Comparison of ENCODE assay signal across 8 mouse cellular contexts in genomic region chr2:92007933-92008622, GRCm38 (mm10). TPM values are rescaled to one million over a fixed set of nuclear protein-coding genes. Genes with fewer than 3 reads are reported as not detected.
DNase-seq lines count a peak whose midpoint lies in the region; ATAC-seq and TF ChIP-seq lines count a peak whose summit lies in the region.

No protein-coding gene starts in this region.

- DNase-seq in gastrocnemius, adult 8-10 months (ENCODE audit: low spot score in 2 of 2): peak; percentile 96 to 97
- DNase-seq in hindlimb bud, embryonic 11.5 days (ENCODE audit: extremely low spot score, low read depth, low spot score): peak; percentile 68
- peak; percentile 94 to 97 for DNase-seq in left cerebral cortex, adult 9 months (ENCODE audit: low spot score in 2 of 2)
- peak; percentile 95 for DNase-seq in right cerebral cortex, postnatal 14 days
- DNase-seq in urinary bladder, postnatal 36 days (ENCODE audit: low spot score in 2 of 2): peak; percentile 93 to 97

- TF ChIP-seq POLR2A in cortical plate, adult 2 months (IDR thresholded peaks at IDR 0.05; ENCODE audit: extremely low read depth, insufficient read depth, low read length): peak; percentile 83

- H3K27ac ChIP-seq in cortical plate, adult 2 months (ENCODE audit: insufficient read depth, low read length): peak overlapping the region; percentile 68

- ATAC-seq in activated CD4-positive, CD25-positive, alpha-beta regulatory T cell, adult 4 months: peak; percentile 100
- ATAC-seq in megakaryocyte progenitor cell, adult 5-6 weeks (replicated peaks; ENCODE audit: poor library complexity): peak; percentile 98

- TF ChIP-seq CTCF in cortical plate, adult 2 months (IDR thresholded peaks at IDR 0.05; ENCODE audit: extremely low read depth, insufficient read depth, low read length): no peak

- peak overlapping the region; percentile 69 for H3K4me3 ChIP-seq in cortical plate, adult 2 months (ENCODE audit: insufficient read depth, low read length)

- H3K4me1 ChIP-seq in cortical plate, adult 2 months (ENCODE audit: control insufficient read depth, insufficient read depth, low read length): peaks cover 6% of the 10 kb centered on the region; the same call in 1 of the 2 replicates

RNA-seq across cellular contexts. Expression of gene Creb3l1, which starts 16.2 kb away (rescaled TPM):
- polyA plus RNA-seq in activated CD4-positive, CD25-positive, alpha-beta regulatory T cell, adult 4 months (2017; shearing (Covaris generic)): 1 to 10 TPM in 1 of 2 experiments, under 1 TPM in 1; 0.59 to 1.1 TPM
- 0.74 and 0.98 TPM in 2 replicates for polyA plus RNA-seq in cortical plate, adult 2 months (2012; rRNA removed)
- total RNA-seq in gastrocnemius, adult 8-10 months (2022): 1 to 10 TPM in 3 of 4 experiments, under 1 TPM in 1; 0.41 to 2.1 (median 1.4) TPM
- total RNA-seq in megakaryocyte progenitor cell, adult 5-6 weeks (2015): 1.1 and 2.0 TPM in 2 replicates
- 0.10 and 0.37 TPM in 2 replicates for total RNA-seq in megakaryocyte progenitor cell, adult 5-6 weeks (2017)

RNA-seq across cellular contexts. Expression of gene Dgkz, which starts 32.4 kb away (rescaled TPM):
- 100 to 1,000 TPM in 1 of 2 experiments, 10 to 100 TPM in 1; 98.3 to 132 TPM for polyA plus RNA-seq in activated CD4-positive, CD25-positive, alpha-beta regulatory T cell, adult 4 months (2017; shearing (Covaris generic))
- polyA plus RNA-seq in cortical plate, adult 2 months (2012; rRNA removed): 550 and 668 TPM in 2 replicates
- 10 to 100 TPM; 24.7 to 39.3 (median 28.4) TPM for total RNA-seq in gastrocnemius, adult 8-10 months (2022)
- total RNA-seq in megakaryocyte progenitor cell, adult 5-6 weeks (2015): 111 and 112 TPM in 2 replicates
- total RNA-seq in megakaryocyte progenitor cell, adult 5-6 weeks (2017): 76.3 and 94.7 TPM in 2 replicates

Comparison
In these comparisons a context has a peak if more than half of its experiments do, and no peak if none do; other contexts are left out.
1. Peak in every context shown above with its lines: DNase-seq, ATAC-seq, H3K4me3 ChIP-seq and H3K27ac ChIP-seq.